Mouse (Mus musculus) c-Kit-positive CD71-negative TER-119-negative erythroid progenitor cells, embryonic 14.5 days (primary cell): ENCODE data around the gene Ntmt1.
A peak's percentile ranks its signal among the peaks of the same experiment; 100 is the strongest.

Experiments used
- DNase-seq: peaks from one replicate; pipeline ENCODE4 v3.0.0-alpha.2; 2013; ENCODE audit warnings: low read depth

Gene Ntmt1

GRCm38 (mm10) chr2:30823385-30824153, 15.9 kb downstream of the Ntmt1 start:
- DNase-seq = no peak

- peak; percentile 78 for DNase-seq
Measured at GRCm38 (mm10) chr2:30826825-30827748, 19.5 kb downstream of the Ntmt1 start.

- peak; percentile 92 for DNase-seq
Measured at GRCm38 (mm10) chr2:30827749-30828475, 20.3 kb downstream of the Ntmt1 start.

DNA sequence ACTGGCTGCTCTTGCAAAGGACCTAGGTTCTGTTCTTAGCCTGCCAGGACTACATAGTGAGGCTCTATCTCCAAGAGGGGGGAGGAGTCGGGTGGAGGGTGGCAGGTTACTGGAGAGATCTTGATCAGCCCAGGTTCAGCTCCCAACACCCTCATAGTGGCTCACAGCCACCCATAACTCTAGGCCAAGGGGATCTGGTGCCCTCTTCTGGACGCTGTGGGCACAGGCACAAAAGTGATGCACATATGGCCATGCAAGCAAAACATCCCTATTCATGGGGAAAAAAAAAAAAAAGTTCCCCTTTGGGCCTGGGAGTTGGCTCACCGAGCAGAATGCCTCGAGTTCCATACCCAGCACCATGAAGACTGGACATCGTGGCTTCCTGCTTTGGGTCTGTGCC, 21.7 kb downstream of the Ntmt1 start:
- DNase-seq = peak; percentile 54

- no peak for DNase-seq
Measured at GRCm38 (mm10) chr2:30830283-30830795, 22.7 kb downstream of the Ntmt1 start, which contains the start of gene Asb6. Gene Asb6 (minus strand): TSS chr2:30830333.

GRCm38 (mm10) chr2:30833644-30834043, 26.0 kb downstream of the Ntmt1 start:
- DNase-seq = no peak

DNA sequence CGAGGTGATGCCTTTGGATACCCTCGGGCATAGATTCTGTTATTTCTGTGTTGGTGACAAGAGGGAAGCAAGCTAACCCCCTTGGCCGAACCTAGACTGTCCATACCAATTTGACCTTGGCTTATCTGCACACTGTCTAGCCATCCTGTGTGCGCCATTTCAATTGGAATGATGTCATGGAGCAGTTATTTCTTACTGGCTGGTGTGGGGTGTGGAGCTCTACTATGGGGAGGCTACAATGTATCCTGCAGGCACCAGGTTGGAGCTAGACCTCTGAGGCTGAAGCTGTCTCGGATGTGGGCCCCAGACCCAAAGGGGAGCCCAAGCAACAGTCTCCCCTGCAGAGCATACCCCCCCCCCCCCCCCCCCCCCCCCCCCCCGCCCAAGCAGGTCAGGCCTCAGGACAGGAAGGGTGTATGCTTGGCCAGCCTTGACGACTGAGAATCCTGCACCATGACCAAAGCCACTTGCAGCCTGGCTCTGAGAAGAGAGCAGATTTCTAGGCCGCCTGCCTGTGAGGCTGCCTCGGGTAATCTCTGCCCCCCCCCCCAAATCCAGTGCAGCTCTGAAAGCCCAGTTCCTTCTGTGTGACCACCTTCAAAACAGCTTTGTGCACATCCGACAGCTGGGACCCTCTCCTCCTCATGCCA, 26.9 kb downstream of the Ntmt1 start, which contains the start of gene Prrx2:
TSS of gene Prrx2 (plus strand) at position 600 of the 650 bp plus-strand sequence.
- DNase-seq = no peak

GRCm38 (mm10) chr2:30836238-30836990, 28.8 kb downstream of the Ntmt1 start:
- DNase-seq = no peak

DNA sequence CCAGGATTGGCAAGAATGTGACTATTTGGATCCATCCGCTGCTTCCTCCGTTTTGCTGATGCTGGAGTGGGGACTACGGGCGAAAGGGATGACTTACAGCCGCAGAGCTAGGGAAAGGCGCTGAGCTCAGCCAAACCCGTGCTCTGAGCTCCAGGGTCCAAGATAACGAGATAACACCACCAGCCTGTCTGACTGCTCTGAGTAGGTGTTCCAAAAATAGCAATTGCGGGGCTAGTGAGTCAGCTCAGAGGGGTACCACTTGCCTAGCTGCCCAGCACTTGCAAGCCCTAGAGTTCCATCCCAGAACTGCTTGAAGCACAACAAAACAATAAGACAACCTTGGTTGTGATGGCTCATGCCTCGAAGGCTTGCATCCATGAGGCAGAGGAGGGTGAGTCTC, 35.0 kb downstream of the Ntmt1 start:
- no peak for DNase-seq

GRCm38 (mm10) chr2:30845152-30846070, 37.8 kb downstream of the Ntmt1 start:
- no peak for DNase-seq

GRCm38 (mm10) chr2:30846236-30846635, 38.6 kb downstream of the Ntmt1 start:
- no peak for DNase-seq

DNA sequence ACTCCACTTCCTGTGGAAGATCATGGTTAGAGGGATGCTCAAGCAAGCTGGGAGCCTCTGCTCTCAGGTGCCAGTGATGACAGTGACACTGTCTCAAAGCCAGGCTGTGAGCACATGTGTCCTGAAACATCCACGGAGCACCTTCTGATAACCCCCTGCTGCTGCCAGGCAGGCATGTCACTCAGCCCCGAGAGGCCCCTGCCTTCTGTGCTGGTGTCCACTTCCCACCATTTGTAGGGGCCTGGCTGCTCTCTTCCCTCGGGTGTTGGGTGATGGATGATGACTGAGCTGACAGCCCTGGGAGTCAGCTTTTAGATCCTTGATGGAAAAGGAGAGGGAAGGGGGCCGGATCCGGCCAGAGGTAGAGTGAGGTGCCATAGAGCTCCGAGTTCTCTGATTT, 39.1 kb downstream of the Ntmt1 start:
- DNase-seq = no peak

DNA sequence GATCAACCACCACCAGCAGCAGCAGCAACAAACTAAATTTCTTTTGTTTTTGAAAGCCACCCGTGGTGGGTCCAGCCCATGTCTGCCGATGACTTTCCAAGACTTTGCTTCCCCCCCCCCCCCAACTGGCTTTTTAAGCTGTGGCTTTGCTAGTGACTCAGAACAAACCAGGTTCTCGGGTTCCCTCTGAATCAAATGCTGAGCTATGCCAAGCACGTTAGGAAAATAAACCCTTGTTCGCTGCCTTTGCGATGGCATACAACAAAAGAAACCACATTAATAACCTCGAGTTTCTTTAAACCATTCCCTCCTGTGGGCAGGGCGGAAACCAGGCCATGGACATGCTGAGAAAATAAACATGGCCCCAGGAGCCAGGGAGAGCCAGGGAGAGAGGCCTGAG, 40.6 kb downstream of the Ntmt1 start:
- DNase-seq = no peak

DNA sequence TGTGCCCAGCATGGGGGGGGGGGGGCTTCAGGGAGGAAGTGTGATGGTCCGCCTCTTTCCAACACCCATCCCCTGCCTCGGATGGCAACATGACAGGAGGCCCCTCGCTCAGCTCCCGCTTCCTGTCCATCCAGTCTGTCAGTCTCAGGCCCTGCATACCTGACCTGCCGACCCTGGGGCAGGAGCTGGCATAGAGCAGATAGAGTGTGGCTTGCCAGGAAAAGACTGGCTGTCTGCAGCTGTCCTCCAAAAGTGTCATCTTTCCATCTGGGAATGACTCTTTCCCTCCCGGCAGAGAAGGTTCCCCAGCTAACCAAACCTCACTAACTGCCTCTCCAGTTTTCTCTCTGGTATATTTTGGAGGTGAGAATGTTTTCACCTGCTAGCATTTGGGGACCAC, 43.0 kb downstream of the Ntmt1 start:
- no peak for DNase-seq

GRCm38 (mm10) chr2:30852771-30853313, 45.2 kb downstream of the Ntmt1 start:
- no peak for DNase-seq

DNA sequence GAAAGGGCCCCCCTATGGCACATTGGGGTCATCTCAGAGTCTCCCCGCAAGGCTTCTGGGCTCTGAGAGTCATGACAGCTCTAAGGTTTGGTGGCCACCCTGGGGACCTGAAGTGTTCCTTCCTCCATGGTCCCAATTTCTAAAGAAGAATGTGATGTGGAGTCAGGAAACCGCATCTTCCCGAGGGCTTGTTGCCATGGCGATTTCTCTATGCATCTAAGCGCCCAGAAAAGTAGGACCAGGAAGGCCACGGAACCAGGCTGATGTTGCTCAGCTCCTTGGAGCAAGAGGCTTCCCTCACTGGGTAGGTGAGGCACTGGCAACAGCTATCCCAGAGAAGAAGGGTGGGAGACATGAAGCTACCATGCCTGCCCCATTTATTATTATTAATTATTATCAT, 49.5 kb downstream of the Ntmt1 start:
- no peak for DNase-seq

DNA sequence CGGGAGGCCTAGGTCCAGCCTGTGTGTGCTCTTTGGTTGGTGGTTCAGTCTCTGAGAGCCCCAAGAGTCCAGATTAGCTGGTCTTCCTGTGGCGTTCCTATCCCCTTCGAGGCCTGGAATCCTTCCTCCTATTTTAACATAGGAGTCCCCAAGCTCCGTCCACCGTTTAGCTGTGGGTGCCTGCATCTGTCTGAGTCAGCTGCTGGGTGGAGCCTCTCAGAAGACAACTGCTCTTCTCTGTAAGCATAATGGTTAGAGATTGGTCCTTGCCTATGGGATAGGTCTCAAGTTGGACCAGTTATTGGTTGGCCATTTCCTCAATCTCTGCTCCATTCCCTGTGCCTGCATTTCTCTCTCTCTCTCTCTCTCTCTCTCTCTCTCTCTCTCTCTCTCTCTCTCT, 52.2 kb downstream of the Ntmt1 start:
- DNase-seq = no peak

DNA sequence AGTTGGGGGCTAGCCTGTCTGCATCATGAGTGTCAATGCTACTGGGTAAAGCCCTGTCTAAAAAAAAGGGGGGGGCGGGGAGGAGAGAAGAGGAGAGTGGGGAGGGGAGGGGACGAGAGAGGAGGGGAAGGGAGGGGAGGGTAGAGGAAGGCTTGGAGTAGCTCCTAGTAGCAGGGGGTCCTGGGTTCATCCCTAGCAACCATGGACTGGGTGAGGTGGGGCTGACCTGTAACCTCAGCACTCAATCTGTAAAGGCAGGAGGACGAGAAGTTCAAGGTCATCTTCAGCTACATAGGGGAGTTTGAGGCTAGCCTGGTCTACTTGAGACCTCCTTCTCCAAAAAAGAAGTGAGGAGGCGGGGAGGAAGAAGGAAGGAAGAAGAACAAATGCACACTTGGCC, 54.5 kb downstream of the Ntmt1 start:
- no peak for DNase-seq

DNA sequence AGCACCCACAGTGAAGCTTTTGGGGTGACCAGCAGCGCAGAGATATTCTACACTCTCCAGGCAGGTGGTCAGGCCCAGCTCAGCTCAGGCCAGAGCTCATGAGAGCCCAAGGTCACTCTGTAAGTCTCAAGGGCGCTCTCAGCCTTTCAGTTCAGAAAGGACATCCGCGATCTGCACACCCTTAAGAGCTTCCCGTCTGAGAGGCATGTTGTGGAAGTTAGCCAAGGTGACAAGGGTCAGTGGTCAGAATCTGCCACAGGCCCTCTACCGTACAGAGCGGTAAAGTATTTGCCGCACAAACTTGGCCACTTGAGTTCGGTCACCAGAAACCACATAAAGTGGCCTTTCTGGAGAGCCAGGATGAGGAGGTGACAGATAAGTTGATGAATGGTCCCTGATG, 55.9 kb downstream of the Ntmt1 start:
- no peak for DNase-seq
